Mouse (Mus musculus): ENCODE data around the gene Sec62. TPM values are rescaled to one million over a fixed set of nuclear protein-coding genes. Genes with fewer than 3 reads are reported as not detected.

Sec62 gene
- total and polyA plus RNA-seq, 2 experiments from 2014 or later: 66.7 to 92.8 TPM

DNA sequence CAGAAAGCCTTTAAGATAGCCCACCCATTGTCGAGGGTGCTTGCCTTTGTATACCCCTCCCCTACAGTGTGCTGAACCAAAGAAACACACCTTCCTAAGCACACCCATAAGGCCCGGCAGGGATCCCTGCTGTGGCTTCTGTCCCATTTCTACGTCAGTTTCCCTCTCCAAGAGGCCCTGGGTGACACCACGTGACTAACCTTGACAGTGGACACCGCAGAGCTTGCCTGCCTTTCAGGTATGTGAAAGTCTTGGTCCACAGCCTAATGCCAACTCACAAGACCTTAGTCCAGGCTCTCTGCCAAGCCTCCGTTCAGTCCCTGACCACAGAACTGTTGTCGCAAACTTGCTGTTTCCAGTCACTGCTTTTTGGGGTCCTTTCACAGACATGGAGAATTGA, 26.5 kb upstream of the Sec62 start:
- 72% methylated on average over 7 of the region's 7 CpGs for WGBS
- TF ChIP-seq CTCF (IDR thresholded peaks at IDR 0.05; ENCODE audit: low read depth): no peak
- no peaks in the 10 kb centered on the region for H3K27me3 ChIP-seq (ENCODE audit: insufficient read depth, low read length)

DNA sequence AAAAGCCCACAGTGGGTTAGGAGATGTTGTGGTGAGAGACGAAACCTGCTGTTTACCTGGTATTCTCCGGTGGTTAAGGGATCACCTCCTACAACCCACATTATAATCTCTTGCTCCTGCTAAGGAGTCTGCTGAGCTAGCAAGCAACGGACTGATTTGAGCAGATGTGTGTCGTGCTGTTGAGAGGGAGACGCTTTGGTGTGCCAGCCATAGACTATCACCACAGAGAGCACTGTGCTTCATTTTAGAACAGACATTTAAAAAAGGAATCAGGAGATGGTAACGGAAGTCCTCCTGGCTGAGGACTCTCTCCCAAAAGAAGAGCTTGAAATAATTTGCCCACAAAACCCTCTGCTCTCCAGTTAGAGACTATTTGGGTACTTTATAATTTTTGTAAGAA, 25.4 kb upstream of the Sec62 start:
- Histone ChIP-seq H3K27ac (ENCODE audit: low read depth, low read length) (no peak overlapping the region), H3K4me2 (ENCODE audit: low read depth) (no peak overlapping the region), H3K9ac (no peak overlapping the region), H3K36me3 (ENCODE audit: insufficient read depth) (no peaks in the 10 kb centered on the region), H3K4me3 (ENCODE audit: low read depth, low read length) (no peak overlapping the region), H3K9me3 (ENCODE audit: low read length) (no peaks in the 10 kb centered on the region), H3K27me3 (ENCODE audit: insufficient read depth, low read length) (no peaks in the 10 kb centered on the region), H3K4me1 (ENCODE audit: insufficient read depth) (no peaks in the 10 kb centered on the region)
- ATAC-seq: no peak
- TF ChIP-seq CTCF (IDR thresholded peaks at IDR 0.05; ENCODE audit: low read depth): no peak
- DNase-seq: no peak
- 88% methylated on average over 6 of the region's 6 CpGs for WGBS

More for the DNA sequence above, 26.5 kb upstream of the Sec62 start:
- Histone ChIP-seq H3K36me3 (ENCODE audit: insufficient read depth) (no peaks in the 10 kb centered on the region), H3K4me1 (ENCODE audit: insufficient read depth) (no peaks in the 10 kb centered on the region), H3K27ac (ENCODE audit: low read depth, low read length) (no peak overlapping the region), H3K4me2 (ENCODE audit: low read depth) (no peak overlapping the region), H3K9me3 (ENCODE audit: low read length) (no peaks in the 10 kb centered on the region), H3K4me3 (ENCODE audit: low read depth, low read length) (no peak overlapping the region), H3K9ac (no peak overlapping the region)
- no peak for ATAC-seq
- DNase-seq: no peak

DNA sequence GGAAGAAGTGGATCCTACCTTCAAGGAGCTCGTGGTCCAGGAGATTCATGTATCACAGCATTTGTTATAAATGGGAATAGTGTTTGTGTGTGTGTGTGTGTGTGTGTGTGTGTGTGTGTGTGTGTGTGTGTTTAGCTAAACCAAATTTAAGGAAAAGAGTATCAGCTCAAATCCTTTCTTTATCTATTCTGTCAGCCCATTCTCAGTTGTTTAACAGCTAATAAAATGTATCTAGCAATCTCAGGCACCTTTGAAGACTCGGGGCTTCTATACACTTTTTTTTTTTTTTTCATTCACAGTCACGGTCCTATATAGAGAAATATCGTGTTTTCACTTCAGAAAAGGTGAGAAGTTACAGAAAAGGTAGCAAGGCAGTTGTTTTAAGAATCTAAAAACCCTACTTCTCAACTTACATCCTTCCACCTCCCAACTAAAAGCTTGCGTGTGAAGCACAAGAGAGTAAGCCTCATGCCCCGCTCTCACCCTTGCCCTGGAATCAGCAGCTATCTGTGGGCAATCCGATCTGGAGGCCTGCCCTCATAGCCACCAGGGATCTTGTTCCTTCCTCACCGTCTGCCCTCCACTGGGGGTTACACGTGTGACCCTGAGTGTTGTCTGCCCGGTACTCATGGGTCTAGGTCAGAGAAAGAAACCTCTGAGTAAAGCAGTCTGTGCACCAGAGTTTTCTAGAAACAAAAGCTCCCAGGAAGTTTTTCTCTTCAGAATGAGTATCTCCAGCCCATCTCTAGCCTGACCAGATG, 22.7 kb upstream of the Sec62 start:
- Histone ChIP-seq H3K9ac (no peak overlapping the region), H3K27ac (ENCODE audit: low read depth, low read length) (no peak overlapping the region), H3K4me2 (ENCODE audit: low read depth) (no peak overlapping the region), H3K9me3 (ENCODE audit: low read length) (no peaks in the 10 kb centered on the region), H3K4me3 (ENCODE audit: low read depth, low read length) (no peak overlapping the region), H3K4me1 (ENCODE audit: insufficient read depth) (no peaks in the 10 kb centered on the region), H3K36me3 (ENCODE audit: insufficient read depth) (no peaks in the 10 kb centered on the region), H3K27me3 (ENCODE audit: insufficient read depth, low read length) (no peaks in the 10 kb centered on the region)
- WGBS: 71% methylated on average over 10 of the region's 10 CpGs
- DNase-seq (no peak), ATAC-seq (no peak)
- no peak for TF ChIP-seq CTCF (IDR thresholded peaks at IDR 0.05; ENCODE audit: low read depth)

DNA sequence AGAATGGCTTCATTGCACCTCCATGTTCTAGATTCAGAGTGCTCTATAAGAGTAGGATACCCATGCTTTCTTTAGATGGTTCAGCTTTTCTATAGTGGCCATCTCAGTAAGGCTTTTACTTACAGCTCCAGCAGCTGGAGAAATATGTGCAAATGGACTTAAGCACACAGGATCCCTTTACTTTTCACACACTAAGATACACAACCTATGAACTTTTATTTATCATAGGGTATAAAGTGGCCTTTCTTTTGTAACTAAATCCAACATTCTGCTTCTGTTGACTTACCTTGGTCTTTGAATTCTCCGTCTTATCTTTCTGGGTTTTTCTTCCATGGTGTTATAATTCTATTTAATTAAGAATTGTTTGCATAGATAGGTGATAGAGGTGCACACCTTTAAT, 21.1 kb upstream of the Sec62 start:
- no peak overlapping the region for H3K9ac ChIP-seq
- WGBS: 96% methylated on average over 1 of the region's 1 CpGs
- H3K4me3 ChIP-seq (ENCODE audit: low read depth, low read length): no peak overlapping the region
- H3K4me1 ChIP-seq (ENCODE audit: insufficient read depth): no peaks in the 10 kb centered on the region
- H3K9me3 ChIP-seq (ENCODE audit: low read length): no peaks in the 10 kb centered on the region
- TF ChIP-seq CTCF (IDR thresholded peaks at IDR 0.05; ENCODE audit: low read depth): no peak
- no peak for ATAC-seq
- no peaks in the 10 kb centered on the region for H3K27me3 ChIP-seq (ENCODE audit: insufficient read depth, low read length)
- H3K27ac ChIP-seq (ENCODE audit: low read depth, low read length): no peak overlapping the region
- no peak for DNase-seq
- H3K4me2 ChIP-seq (ENCODE audit: low read depth): no peak overlapping the region
- no peaks in the 10 kb centered on the region for H3K36me3 ChIP-seq (ENCODE audit: insufficient read depth)

DNA sequence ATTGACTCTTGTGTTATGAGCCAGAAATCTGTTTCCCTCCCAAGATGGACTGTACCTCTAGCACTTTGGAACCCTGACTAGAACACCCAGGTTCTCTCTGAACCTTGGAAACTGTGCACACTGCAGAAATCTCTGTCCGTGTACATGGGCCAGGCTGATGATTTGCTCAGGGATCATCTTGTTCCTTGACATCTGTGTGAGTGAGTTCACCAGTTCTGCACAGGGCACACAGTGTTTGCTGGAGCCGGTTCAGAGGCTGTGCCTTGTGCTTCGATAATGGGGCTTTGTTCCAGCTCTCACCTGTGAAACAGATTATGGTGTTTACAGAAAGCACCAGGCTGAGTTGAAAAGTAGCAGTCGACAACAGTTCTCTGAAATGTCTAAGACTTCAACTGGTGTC, 20.0 kb upstream of the Sec62 start:
- ATAC-seq (no peak), DNase-seq (no peak)
- 67% methylated on average over 4 of the region's 4 CpGs for WGBS
- H3K9ac ChIP-seq: no peak overlapping the region
- H3K4me1 ChIP-seq (ENCODE audit: insufficient read depth): no peaks in the 10 kb centered on the region
- TF ChIP-seq CTCF (IDR thresholded peaks at IDR 0.05; ENCODE audit: low read depth): no peak
- no peaks in the 10 kb centered on the region for H3K27me3 ChIP-seq (ENCODE audit: insufficient read depth, low read length)
- no peak overlapping the region for H3K27ac ChIP-seq (ENCODE audit: low read depth, low read length)
- H3K4me2 ChIP-seq (ENCODE audit: low read depth): no peak overlapping the region
- no peaks in the 10 kb centered on the region for H3K9me3 ChIP-seq (ENCODE audit: low read length)
- no peaks in the 10 kb centered on the region for H3K36me3 ChIP-seq (ENCODE audit: insufficient read depth)
- no peak overlapping the region for H3K4me3 ChIP-seq (ENCODE audit: low read depth, low read length)

DNA sequence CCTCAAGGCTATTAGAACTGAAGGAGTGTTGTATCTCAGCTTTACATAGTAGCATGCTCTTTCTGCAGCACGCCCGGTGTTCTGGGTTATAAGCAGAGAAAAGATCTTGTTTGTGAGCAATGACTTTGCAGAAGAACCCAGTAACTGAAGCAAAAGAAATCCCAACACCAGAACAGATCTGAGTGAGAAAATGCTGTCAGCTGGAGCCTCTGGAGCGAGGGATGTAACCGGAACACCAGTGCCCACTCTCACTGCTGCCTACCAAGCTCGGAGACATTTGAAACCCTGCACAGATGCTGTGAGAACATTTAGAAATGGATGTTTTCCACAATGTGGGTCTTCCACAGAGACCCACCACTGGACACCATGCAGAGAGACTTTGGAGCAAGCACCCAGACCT, 18.0 kb upstream of the Sec62 start:
- 98% methylated on average over 5 of the region's 5 CpGs for WGBS
- H3K27me3 ChIP-seq (ENCODE audit: insufficient read depth, low read length): no peaks in the 10 kb centered on the region

DNA sequence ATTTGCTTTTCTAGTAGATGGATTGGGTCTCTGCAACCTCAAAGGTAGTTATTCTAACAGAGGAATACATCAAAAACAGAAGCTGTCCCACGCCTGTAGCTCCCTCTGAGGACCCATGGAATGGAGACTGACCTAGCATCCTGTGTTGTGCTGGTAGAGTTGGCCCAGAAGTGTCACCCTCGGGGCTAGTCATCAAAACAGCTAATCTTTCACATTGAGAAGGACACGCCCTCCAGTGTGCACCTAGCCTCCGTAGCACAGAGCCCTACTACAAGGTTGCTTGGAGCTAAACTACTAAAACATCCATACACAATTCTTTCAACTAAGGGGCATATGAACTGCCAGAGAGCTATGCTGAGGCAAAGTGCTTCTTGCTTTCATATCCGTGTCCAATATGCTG, 14.7 kb upstream of the Sec62 start:
- no peak overlapping the region for H3K27ac ChIP-seq (ENCODE audit: low read depth, low read length)
- WGBS: 79% methylated on average over 5 of the region's 5 CpGs
- no peak overlapping the region for H3K9ac ChIP-seq
- DNase-seq (no peak), ATAC-seq (no peak)
- H3K4me1 ChIP-seq (ENCODE audit: insufficient read depth): no peaks in the 10 kb centered on the region
- no peak overlapping the region for H3K4me3 ChIP-seq (ENCODE audit: low read depth, low read length)
- H3K36me3 ChIP-seq (ENCODE audit: insufficient read depth): no peaks in the 10 kb centered on the region
- no peak overlapping the region for H3K4me2 ChIP-seq (ENCODE audit: low read depth)
- H3K27me3 ChIP-seq (ENCODE audit: insufficient read depth, low read length): no peaks in the 10 kb centered on the region
- H3K9me3 ChIP-seq (ENCODE audit: low read length): no peaks in the 10 kb centered on the region
- TF ChIP-seq CTCF (IDR thresholded peaks at IDR 0.05; ENCODE audit: low read depth): no peak

More for the DNA sequence above, 18.0 kb upstream of the Sec62 start:
- DNase-seq (no peak), ATAC-seq (no peak)
- Histone ChIP-seq H3K4me2 (ENCODE audit: low read depth) (no peak overlapping the region), H3K4me3 (ENCODE audit: low read depth, low read length) (no peak overlapping the region), H3K4me1 (ENCODE audit: insufficient read depth) (no peaks in the 10 kb centered on the region), H3K9me3 (ENCODE audit: low read length) (no peaks in the 10 kb centered on the region), H3K27ac (ENCODE audit: low read depth, low read length) (no peak overlapping the region), H3K9ac (no peak overlapping the region), H3K36me3 (ENCODE audit: insufficient read depth) (no peaks in the 10 kb centered on the region)
- TF ChIP-seq CTCF (IDR thresholded peaks at IDR 0.05; ENCODE audit: low read depth): no peak
